Mouse (Mus musculus): ENCODE measurements around the gene Tuba4a. TPM values are rescaled to one million over a fixed set of nuclear protein-coding genes. Genes with fewer than 3 reads are reported as not detected.

Gene Tuba4a
- 13.2 and 18.2 TPM in 2 replicates for polyA plus RNA-seq (2012; rRNA removed)

GRCm38 (mm10) chr1:75219531-75219930, at the start of gene Tuba4a:
Tuba4a (minus strand) TSS chr1:75219865.

GRCm38 (mm10) chr1:75264091-75264880, 44.6 kb upstream of the Tuba4a start, which contains the start of gene Ptprn:
Ptprn (minus strand) TSS chr1:75264502.

GRCm38 (mm10) chr1:75236117-75237050, 16.7 kb upstream of the Tuba4a start, which contains the start of gene Dnajb2:
Dnajb2 (plus strand) TSS chr1:75236406.

GRCm38 (mm10) chr1:75231664-75232152, 12.0 kb upstream of the Tuba4a start, which contains the start of gene A630095N17Rik:
A630095N17Rik (minus strand) TSS chr1:75232102.

GRCm38 (mm10) chr1:75210136-75211087, 9.3 kb downstream of the Tuba4a start, which contains the start of the genes Glb1l and Stk16:
Glb1l (minus strand) TSS chr1:75210813.
Stk16 (plus strand) TSS chr1:75210838.

GRCm38 (mm10) chr1:75191622-75192402, 27.9 kb downstream of the Tuba4a start, which contains the start of the genes Ankzf1 and Atg9a:
Ankzf1 (plus strand) TSS chr1:75192151.
Atg9a (minus strand) TSS chr1:75192196.

DNA sequence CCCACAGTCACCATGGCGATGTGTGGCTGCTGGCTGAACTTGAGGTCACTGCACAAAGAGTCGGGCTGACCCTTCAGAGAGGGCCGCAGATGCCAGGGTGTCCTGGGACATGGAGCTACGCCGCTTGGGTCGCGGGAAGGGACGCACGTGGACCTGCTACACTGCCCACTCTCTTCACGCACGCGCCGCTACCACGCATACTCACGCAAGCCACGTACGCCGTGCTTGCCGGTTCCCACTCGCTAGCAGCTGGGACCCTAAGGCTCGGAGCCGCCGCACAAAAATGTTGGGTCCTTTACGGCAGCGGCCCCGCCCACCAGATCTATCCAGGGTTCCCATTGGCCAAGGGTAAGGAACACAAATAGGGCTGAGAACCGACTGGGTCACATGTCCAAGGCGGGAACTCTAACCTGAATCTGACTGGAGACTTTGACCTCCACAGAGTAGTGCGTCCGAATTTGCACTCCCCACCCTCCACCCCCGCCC, 39.5 kb downstream of the Tuba4a start, which contains the start of gene Abcb6:
TSS of gene Abcb6 (minus strand) at position 288 of the 486 bp plus-strand sequence.

GRCm38 (mm10) chr1:75168472-75169464, 50.9 kb downstream of the Tuba4a start, which contains the start of gene Zfand2b:
Zfand2b (plus strand) TSS chr1:75168646.

Other genes with a start within 250 kb of the Tuba4a start
- gene Nhej1, start 94.7 kb downstream of the Tuba4a start, polyA plus RNA-seq (2012; rRNA removed) = 2.1 and 3.5 TPM in 2 replicates
- gene Slc23a3, start 86.0 kb downstream of the Tuba4a start, polyA plus RNA-seq (2012; rRNA removed) = 3.9 and 5.1 TPM in 2 replicates
- 64.3 and 75.8 TPM in 2 replicates for gene Cnppd1, start 77.2 kb downstream of the Tuba4a start, polyA plus RNA-seq (2012; rRNA removed)
- 186 and 202 TPM in 2 replicates for gene Retreg2, start 77.1 kb downstream of the Tuba4a start, polyA plus RNA-seq (2012; rRNA removed)
- gene Zfand2b, start 51.2 kb downstream of the Tuba4a start, polyA plus RNA-seq (2012; rRNA removed) = 66.6 and 67.1 TPM in 2 replicates
- 30.3 and 33.2 TPM in 2 replicates for gene Abcb6, start 39.5 kb downstream of the Tuba4a start, polyA plus RNA-seq (2012; rRNA removed)
- gene Ankzf1, start 27.7 kb downstream of the Tuba4a start, polyA plus RNA-seq (2012; rRNA removed) = 19.0 and 20.5 TPM in 2 replicates
- gene Atg9a, start 27.7 kb downstream of the Tuba4a start, polyA plus RNA-seq (2012; rRNA removed) = 71.9 and 76.6 TPM in 2 replicates
- 14.4 and 16.6 TPM in 2 replicates for gene Glb1l, start 9.1 kb downstream of the Tuba4a start, polyA plus RNA-seq (2012; rRNA removed)
- gene Stk16, start 9.0 kb downstream of the Tuba4a start, polyA plus RNA-seq (2012; rRNA removed) = 151 and 159 TPM in 2 replicates
- not detected in 2 replicates for gene A630095N17Rik, start 12.2 kb upstream of the Tuba4a start, polyA plus RNA-seq (2012; rRNA removed)
- 65.5 and 66.2 TPM in 2 replicates for gene Dnajb2, start 16.5 kb upstream of the Tuba4a start, polyA plus RNA-seq (2012; rRNA removed)
- 4.9 and 5.2 TPM in 2 replicates for gene Ptprn, start 44.6 kb upstream of the Tuba4a start, polyA plus RNA-seq (2012; rRNA removed)
- gene Resp18, start 58.5 kb upstream of the Tuba4a start, polyA plus RNA-seq (2012; rRNA removed) = not detected in 2 replicates
- gene Dnpep, start 98.1 kb upstream of the Tuba4a start, polyA plus RNA-seq (2012; rRNA removed) = 237 and 252 TPM in 2 replicates
- 181 and 202 TPM in 2 replicates for gene Des, start 140.5 kb upstream of the Tuba4a start, polyA plus RNA-seq (2012; rRNA removed)
- gene Speg, start 155.4 kb upstream of the Tuba4a start, polyA plus RNA-seq (2012; rRNA removed) = 97.8 and 125 TPM in 2 replicates
- gene Gmppa, start 216.1 kb upstream of the Tuba4a start, polyA plus RNA-seq (2012; rRNA removed) = 156 and 167 TPM in 2 replicates
- gene Asic4, start 230.6 kb upstream of the Tuba4a start, polyA plus RNA-seq (2012; rRNA removed) = 2.7 and 3.4 TPM in 2 replicates

Data from ovary, adult 2 months (tissue).